Mouse (Mus musculus) adrenal gland, adult 18-20 months (tissue): Measurements from ENCODE around the gene Specc1l. TPM values are rescaled to one million over a fixed set of nuclear protein-coding genes. Genes with fewer than 3 reads are reported as not detected.

Source experiments
- DNase-seq, 2 experiments: peaks; one replicate each; pipeline ENCODE4 v3.0.0; 2021 to 2022; ENCODE audit warnings: low spot score in 2 of 2
- long read RNA-seq, 2 experiments: library from polyadenylated mRNA; stranded (forward); transcript quantifications; one replicate each; pipeline ENCODE4 v2.0.0; 2021
- total RNA-seq, 2 experiments: library from RNA; stranded (reverse); gene quantifications; 1 replicate in 1 of 2; 2 replicates in 1 of 2; pipeline ENCODE4 v1.2.3; 2021

Gene Specc1l
- 10 to 100 TPM; 51.8 to 56.0 TPM for total RNA-seq
- long read RNA-seq, experiment 1, full-length matches to known transcripts = 6 of 18 reads
- long read RNA-seq, experiment 1, partial matches to known transcripts = 7 of 18 reads
- long read RNA-seq, experiment 1, other reads (novel, unspliced or antisense) = 5 of 18 reads
- long read RNA-seq, experiment 2, full-length matches to known transcripts = 8 of 43 reads
- long read RNA-seq, experiment 2, partial matches to known transcripts = 28 of 43 reads
- long read RNA-seq, experiment 2, other reads (novel, unspliced or antisense) = 7 of 43 reads

GRCm38 (mm10) chr10:75211807-75212645, at the start of gene Specc1l:
TSS of gene Specc1l (plus strand) at chr10:75212073.
- DNase-seq = peak; percentile 91 to 95

DNA sequence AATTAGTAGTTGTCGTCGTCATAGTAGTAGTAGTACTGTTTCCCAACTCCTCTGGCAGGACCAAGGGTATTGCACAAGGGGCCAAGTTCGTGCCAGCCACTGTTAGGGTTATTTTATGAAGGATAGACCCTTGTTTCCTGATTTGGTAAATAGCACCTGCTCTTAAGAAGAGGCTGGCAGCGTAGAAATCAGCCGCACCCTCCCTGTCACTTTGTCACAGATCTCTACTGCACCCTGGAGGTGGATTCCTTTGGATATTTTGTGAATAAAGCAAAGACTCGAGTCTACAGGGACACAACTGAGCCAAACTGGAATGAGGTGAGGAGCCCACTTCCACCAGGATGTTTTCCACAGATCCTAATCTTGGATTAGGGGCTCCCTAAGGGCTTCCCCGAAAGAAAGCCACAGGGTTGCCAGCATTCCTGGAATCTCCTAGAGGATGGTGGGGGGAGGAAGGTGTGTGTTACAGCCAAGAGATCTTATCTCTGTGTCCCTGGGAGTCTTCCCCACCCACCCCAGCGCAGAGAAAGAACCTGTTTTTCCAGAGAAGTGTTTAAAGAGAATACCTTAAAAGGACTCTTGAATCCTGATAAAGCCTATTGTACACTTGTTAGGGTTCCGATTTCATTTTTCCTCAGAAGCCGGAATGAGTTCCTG, 45.9 kb upstream of the Specc1l start:
- DNase-seq = no peak

DNA sequence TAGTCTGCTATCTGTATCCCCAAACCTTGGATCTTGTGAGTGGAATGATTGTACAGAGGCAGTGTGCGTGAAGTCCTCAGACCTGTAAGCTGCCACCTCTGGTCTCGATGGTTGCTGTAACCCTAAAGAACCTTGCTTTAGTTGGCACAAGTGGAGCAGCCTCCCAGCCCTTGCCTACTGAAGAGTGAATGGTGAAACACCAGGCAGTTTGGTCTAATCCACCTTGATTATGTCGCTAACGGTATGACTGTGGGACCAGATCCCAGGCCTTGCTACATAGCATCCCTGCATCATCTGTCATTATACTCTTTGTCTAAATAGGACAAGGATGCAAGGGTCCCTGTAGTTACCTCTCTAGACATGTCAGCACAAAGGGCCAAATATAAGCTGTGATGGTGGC, 45.3 kb upstream of the Specc1l start:
- no peak for DNase-seq

GRCm38 (mm10) chr10:75170207-75170850, 41.5 kb upstream of the Specc1l start:
- DNase-seq = peak in 1 of 2 experiments; percentile 38

DNA sequence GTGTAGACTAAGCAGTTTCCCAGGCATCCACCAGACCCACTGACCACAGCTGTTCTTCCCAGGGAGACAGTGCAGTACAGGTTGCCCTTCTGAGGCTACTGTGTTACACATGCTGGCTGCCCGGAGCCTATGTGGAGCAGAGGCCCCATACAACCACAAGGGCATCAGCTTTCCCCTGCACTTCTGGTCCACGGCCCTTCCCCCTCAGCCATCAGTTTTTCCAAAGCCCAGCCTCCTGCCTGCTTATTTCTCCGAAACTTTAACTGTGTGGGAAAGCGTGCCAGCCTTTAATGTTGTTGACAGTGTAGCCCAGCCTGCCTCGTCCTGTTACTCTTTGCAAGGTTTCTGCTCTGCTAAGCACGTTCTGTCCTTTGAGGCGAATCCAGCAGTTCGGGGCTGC, 38.8 kb upstream of the Specc1l start:
- no peak for DNase-seq

GRCm38 (mm10) chr10:75173712-75174111, 38.2 kb upstream of the Specc1l start:
- DNase-seq = no peak

- DNase-seq = no peak
Observed at GRCm38 (mm10) chr10:75176494-75176893, 35.4 kb upstream of the Specc1l start.

DNA sequence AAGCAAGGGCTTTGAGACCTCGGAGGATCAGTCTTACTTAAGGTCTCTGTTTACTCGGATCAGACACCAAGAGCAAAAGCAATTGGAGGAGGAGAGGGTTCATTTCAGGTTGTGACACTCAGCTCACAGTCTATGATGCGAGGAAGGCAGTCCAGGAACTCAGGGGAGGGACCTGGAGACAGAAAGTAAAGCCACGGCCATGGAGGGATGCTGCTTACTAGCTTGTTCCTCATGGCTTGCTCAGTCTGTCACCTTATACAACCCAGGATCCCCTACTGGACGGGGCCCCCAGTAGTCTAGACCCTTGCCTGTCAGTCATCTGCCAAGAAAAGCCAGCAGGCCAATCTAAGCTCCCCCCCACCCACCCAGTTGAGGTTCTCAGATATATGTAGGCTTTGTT, 33.0 kb upstream of the Specc1l start:
- peak in 1 of 2 experiments; percentile 12 for DNase-seq

DNA sequence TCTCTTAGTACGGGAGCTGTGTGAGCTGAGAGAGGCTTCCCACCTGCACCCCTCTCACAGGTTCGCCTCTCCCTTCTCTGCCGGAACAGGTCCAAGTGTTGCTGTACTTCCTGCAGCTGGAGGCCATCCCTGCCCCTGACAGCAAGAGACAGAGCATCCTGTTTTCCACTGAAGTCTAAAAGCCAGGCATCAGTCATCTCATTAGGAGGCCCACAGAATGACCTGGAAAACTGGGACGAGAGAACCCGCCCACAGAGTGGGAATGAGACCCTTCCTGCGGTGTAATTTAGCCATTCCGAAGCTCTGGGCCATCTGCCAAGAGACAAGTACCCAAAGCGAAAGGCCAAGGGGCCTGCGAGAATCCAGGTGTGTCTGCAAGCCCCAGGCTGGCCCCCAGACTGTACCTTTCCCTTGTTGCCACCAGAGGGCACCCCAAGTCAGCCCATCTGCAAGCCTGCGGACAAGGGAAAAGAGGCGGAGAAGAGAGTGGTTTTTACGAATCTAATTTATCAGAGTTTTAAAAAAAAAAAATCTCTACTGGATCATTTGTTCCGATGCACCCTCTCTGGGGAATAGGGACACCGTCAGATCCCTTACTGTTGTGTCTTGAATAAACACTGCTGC, 29.6 kb upstream of the Specc1l start:
- DNase-seq = peak; percentile 74 to 76

- peak in 1 of 2 experiments; percentile 0 for DNase-seq
Observed at GRCm38 (mm10) chr10:75184826-75185225, 27.0 kb upstream of the Specc1l start.

DNA sequence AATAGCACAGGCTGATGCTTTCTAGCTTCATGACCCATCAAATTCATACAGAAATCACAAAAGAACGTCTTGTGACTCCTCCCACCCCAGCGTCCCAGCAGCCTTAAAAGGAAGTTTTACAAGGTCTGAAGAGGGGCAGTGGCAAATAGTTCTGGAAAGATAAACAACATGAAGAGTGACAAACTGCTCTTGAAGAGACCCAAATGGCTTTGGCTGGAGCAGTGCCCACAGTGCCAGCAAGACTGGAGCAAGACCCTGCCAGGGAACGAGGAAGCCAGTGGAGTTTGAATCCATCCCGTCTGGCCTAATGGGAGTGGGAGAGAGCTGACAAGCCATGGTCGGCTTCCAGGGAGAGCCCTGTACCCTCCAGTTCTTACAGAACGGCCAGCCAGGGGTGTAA, 25.3 kb upstream of the Specc1l start:
- peak in 1 of 2 experiments; percentile 13 for DNase-seq

GRCm38 (mm10) chr10:75187366-75188056, 24.4 kb upstream of the Specc1l start:
- peak in 1 of 2 experiments; percentile 10 for DNase-seq

DNA sequence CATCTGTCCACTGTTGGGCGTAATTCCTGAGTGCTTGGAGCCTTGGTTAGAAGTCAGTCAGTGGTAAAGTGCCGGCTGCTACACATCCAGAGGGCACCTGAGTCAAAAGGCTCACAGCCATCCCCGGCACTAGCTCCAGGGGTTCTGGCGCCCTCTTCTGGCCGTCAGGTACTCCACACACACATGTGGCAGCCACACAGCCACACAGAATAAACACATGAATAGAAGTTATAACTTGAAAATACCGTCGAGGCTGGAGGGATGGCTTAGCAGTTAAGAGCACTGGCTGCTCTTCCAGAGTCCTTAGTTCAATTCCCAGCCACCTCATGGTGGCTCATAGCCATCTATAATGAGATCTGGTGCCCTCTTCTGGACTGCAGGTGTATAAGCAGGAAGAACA, 20.2 kb upstream of the Specc1l start:
- DNase-seq = no peak

GRCm38 (mm10) chr10:75197817-75198216, 14.1 kb upstream of the Specc1l start:
- DNase-seq = no peak

DNA sequence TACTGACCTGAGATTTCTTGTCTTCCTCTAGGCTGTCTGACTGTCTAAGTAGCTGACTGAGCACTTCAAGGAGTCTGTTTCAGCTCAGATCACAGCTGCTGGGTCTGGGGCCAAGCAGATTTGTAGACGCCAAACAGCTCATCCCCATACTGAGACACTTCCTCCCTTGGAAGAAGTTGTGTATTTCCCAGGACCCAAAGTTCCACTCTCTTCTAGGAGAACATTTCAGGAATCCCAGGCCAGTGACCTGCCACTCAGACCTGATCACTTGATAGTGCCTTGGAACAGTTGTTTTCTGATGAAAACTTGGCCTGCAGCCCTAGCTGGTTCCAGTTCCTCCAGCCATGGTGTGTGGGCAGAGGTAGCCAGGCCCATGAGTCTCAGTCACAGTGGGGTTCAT, 11.1 kb upstream of the Specc1l start:
- DNase-seq = no peak

GRCm38 (mm10) chr10:75206192-75206591, 5.7 kb upstream of the Specc1l start:
- DNase-seq = no peak

GRCm38 (mm10) chr10:75210841-75211240, 1.0 kb upstream of the Specc1l start:
- DNase-seq = no peak

GRCm38 (mm10) chr10:75212981-75213380, 1.1 kb downstream of the Specc1l start:
- no peak for DNase-seq

- no peak for DNase-seq
Observed at GRCm38 (mm10) chr10:75220722-75221121, 8.8 kb downstream of the Specc1l start.

GRCm38 (mm10) chr10:75221936-75222610, 10.2 kb downstream of the Specc1l start:
- no peak for DNase-seq
